Mouse (Mus musculus) kidney, embryonic 15.5 days (tissue): ENCODE data around the gene Cenpc1. TPM values are rescaled to one million over a fixed set of nuclear protein-coding genes. Genes with fewer than 3 reads are reported as not detected.

Source experiments
- ATAC-seq: fragments of 200-750 bp; cut with Nextera tagmentation; replicated peaks from 2 replicates; pipeline ENCODE4 v1.8.0; 2017; ENCODE audit warnings: moderate TSS enrichment; ENCODE audit not compliant: low FRiP score
- H3K27ac ChIP-seq: fragments of 300-500 bp; sonication (generic); 2 replicates; pipeline ENCODE4 v1.5.1; 2015; ENCODE audit warnings: mild to moderate bottlenecking, inconsistent platforms
- H3K27me3 ChIP-seq: fragments of 300-500 bp; sonication (generic); 2 replicates; pipeline ENCODE4 v1.6.1; 2015; ENCODE audit warnings: inconsistent platforms
- H3K36me3 ChIP-seq: fragments of 300-500 bp; sonication (generic); 2 replicates; pipeline ENCODE4 v1.6.1; 2015; ENCODE audit warnings: inconsistent platforms
- H3K4me1 ChIP-seq: fragments of 300-500 bp; sonication (generic); 2 replicates; pipeline ENCODE4 v1.6.1; 2015; ENCODE audit warnings: inconsistent platforms
- H3K4me2 ChIP-seq: fragments of 300-500 bp; sonication (generic); 2 replicates; pipeline ENCODE4 v1.6.1; 2015; ENCODE audit warnings: moderate library complexity, mild to moderate bottlenecking, inconsistent platforms
- H3K4me3 ChIP-seq: fragments of 300-500 bp; sonication (generic); replicated peaks from 2 replicates; pipeline ENCODE4 v1.5.1; 2015; ENCODE audit warnings: mild to moderate bottlenecking, inconsistent platforms
- H3K9ac ChIP-seq: fragments of 300-500 bp; sonication (generic); 2 replicates; pipeline ENCODE4 v1.6.1; 2015; ENCODE audit warnings: mild to moderate bottlenecking, inconsistent platforms
- H3K9me3 ChIP-seq: fragments of 300-500 bp; sonication (generic); replicated peaks from 2 replicates; pipeline ENCODE4 v1.6.1; 2016; ENCODE audit warnings: inconsistent platforms
- WGBS: fragments of 180-500 bp; shearing (Covaris S2); methylation state at CpG from one replicate; pipeline ENCODE4 v1.1.7; 2015; ENCODE audit warnings: mixed read lengths; 5-methylcytosine and 5-hydroxymethylcytosine counted together
- polyA plus RNA-seq: library from polyadenylated mRNA; unstranded; fragments of >200 nt; fragmentation: Nextera tagmentation; extraction: Ambion mirVana; gene quantifications from 2 replicates; pipeline ENCODE4 v1.2.1, GENCODE M21; 2015

Cenpc1 gene
- polyA plus RNA-seq, 1 experiment from 2014 or later, result 35.4 TPM

DNA sequence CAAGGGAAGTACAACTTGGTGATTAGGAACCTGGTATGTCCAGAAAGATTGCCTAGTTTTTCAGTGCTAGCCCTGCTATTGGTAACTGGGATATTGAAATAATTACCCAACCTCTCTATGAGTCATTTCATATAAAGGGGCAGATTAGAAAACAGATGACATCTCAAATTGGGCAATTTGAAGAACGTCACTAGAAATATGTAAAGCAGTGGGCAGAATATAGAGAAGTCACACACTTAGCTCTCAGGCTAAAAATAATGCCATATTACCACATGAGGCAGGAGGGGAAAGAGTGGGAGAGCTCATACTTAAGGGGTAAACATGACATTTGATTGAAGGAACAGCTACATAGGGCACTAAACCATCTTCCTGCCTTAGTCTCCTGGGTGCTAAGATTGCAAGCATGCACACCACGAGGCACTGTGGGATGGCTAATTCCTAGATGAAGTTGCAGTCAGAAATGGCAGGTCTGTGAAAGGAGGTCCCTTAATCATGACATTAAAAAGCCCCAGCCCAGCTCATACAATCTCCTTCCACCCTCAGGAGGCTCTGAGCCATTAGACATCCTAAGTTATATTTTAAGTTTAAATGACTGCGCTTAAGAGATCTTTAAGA lies 13.4 kb upstream of the Cenpc1 start:
- ATAC-seq, result no peak
- Histone ChIP-seq H3K4me1 (no peaks in the 10 kb centered on the region), H3K27ac (no peak overlapping the region), H3K4me2 (no peak overlapping the region), H3K9me3 (no peaks in the 10 kb centered on the region), H3K4me3 (no peak overlapping the region), H3K27me3 (no peaks in the 10 kb centered on the region), H3K9ac (no peak overlapping the region), H3K36me3 (no peaks in the 10 kb centered on the region)
- WGBS, result 86% methylated on average over 3 of the region's 3 CpGs

GRCm38 (mm10) chr5:86072756-86073386 lies 7.5 kb upstream of the Cenpc1 start:
- no peak overlapping the region for H3K4me2 ChIP-seq
- H3K9me3 ChIP-seq, result no peaks in the 10 kb centered on the region
- H3K4me3 ChIP-seq, result no peak overlapping the region
- 85% methylated on average over 4 of the region's 4 CpGs for WGBS
- no peak overlapping the region for H3K27ac ChIP-seq
- H3K27me3 ChIP-seq, result no peaks in the 10 kb centered on the region
- H3K9ac ChIP-seq, result no peak overlapping the region
- ATAC-seq, result no peak
- H3K36me3 ChIP-seq, result no peaks in the 10 kb centered on the region
- no peaks in the 10 kb centered on the region for H3K4me1 ChIP-seq

DNA sequence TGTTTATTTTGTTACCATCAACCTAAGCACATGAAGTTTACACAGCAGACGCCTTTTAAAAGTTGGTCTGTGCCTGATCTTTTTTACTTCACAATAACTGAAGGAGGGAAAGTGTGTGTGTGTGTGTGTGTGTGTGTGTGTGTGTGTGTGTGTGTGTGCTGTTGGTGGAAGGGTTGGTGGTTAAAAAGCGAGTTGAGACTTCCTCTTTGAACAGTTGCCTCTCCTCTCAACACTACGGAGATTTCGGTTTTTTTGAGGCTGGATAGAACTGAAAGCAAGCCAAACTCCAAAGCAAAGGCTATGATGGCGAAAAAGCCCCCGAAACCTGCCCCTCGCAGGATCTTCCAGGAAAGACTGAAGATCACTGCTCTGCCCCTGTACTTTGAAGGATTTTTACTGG lies 6.2 kb upstream of the Cenpc1 start, which contains the start of gene Stap1:
Gene Stap1, plus strand, starts transcription at position 209 of the 400 bp plus-strand sequence.
- no peak for ATAC-seq
- no peaks in the 10 kb centered on the region for H3K36me3 ChIP-seq
- H3K9me3 ChIP-seq, result no peaks in the 10 kb centered on the region
- no peak within 1 kb of the TSS for H3K9ac ChIP-seq
- 74% methylated on average over 7 of the region's 7 CpGs for WGBS
- H3K27ac ChIP-seq, result no peak within 1 kb of the TSS
- H3K27me3 ChIP-seq, result no peaks in the 10 kb centered on the region
- H3K4me1 ChIP-seq, result no peaks in the 10 kb centered on the region
- H3K4me3 ChIP-seq, result no peak within 1 kb of the TSS
- H3K4me2 ChIP-seq, result no peak within 1 kb of the TSS

GRCm38 (mm10) chr5:86069121-86069520 lies 3.7 kb upstream of the Cenpc1 start:
- Histone ChIP-seq H3K4me3 (no peak overlapping the region), H3K9ac (no peak overlapping the region), H3K9me3 (no peaks in the 10 kb centered on the region), H3K4me1 (0 out of 2 replicates have a peak, but pooled peaks cover 8% of the 10 kb centered on the region), H3K27me3 (no peaks in the 10 kb centered on the region), H3K27ac (no peak overlapping the region), H3K4me2 (no peak overlapping the region), H3K36me3 (no peaks in the 10 kb centered on the region)
- WGBS, result 73% methylated on average over 6 of the region's 6 CpGs
- no peak for ATAC-seq

DNA sequence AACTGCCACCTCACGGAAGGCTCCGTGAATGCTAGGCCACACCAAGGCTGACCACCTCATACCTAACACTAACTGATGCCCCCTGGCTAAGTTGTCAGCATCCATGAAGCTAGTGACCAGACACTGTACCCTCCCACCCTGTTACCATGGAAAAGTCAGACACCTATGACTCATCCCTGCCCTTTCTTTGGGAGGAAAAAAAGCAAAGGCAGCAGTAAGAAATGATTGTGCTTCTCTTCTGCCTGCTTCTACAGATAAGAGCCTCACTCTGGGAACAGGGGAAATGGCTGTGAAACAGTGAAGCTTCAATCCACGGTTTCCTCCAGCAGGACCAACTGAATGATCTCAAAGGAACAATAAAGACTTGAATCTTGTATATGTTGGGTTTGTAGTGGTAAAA lies 3.1 kb upstream of the Cenpc1 start:
- H3K9me3 ChIP-seq, result no peaks in the 10 kb centered on the region
- H3K27me3 ChIP-seq, result no peaks in the 10 kb centered on the region
- H3K27ac ChIP-seq, result no peak overlapping the region
- H3K4me3 ChIP-seq, result no peak overlapping the region
- no peaks in the 10 kb centered on the region for H3K36me3 ChIP-seq
- ATAC-seq, result no peak
- 0 out of 2 replicates have a peak, but pooled peaks cover 15% of the 10 kb centered on the region for H3K4me1 ChIP-seq
- H3K9ac ChIP-seq, result no peak overlapping the region
- no peak overlapping the region for H3K4me2 ChIP-seq
- 73% methylated on average over 3 of the region's 3 CpGs for WGBS

GRCm38 (mm10) chr5:86066551-86066929 lies 1.2 kb upstream of the Cenpc1 start:
- H3K9ac ChIP-seq, result peak overlapping the region; percentile 44
- H3K27ac ChIP-seq, result peak overlapping the region; percentile 89
- H3K4me2 ChIP-seq, result peak overlapping the region; percentile 83
- no peaks in the 10 kb centered on the region for H3K36me3 ChIP-seq
- no peaks in the 10 kb centered on the region for H3K27me3 ChIP-seq
- peak; percentile 55 for ATAC-seq
- under 1% methylated on average over 17 of the region's 17 CpGs for WGBS
- no peaks in the 10 kb centered on the region for H3K9me3 ChIP-seq
- H3K4me3 ChIP-seq, result peak overlapping the region; percentile 81
- H3K4me1 ChIP-seq, result 0 out of 2 replicates have a peak, but pooled peaks cover 17% of the 10 kb centered on the region

- peak; percentile 67 for ATAC-seq
- peak overlapping the region; percentile 89 for H3K27ac ChIP-seq
- no peaks in the 10 kb centered on the region for H3K27me3 ChIP-seq
- H3K4me1 ChIP-seq, result 0 out of 2 replicates have a peak, but pooled peaks cover 17% of the 10 kb centered on the region
- H3K4me3 ChIP-seq, result peak overlapping the region; percentile 81
- peak overlapping the region; percentile 83 for H3K4me2 ChIP-seq
- 1% methylated on average over 17 of the region's 17 CpGs for WGBS
- H3K36me3 ChIP-seq, result no peaks in the 10 kb centered on the region
- H3K9ac ChIP-seq, result peak overlapping the region; percentile 44
- H3K9me3 ChIP-seq, result no peaks in the 10 kb centered on the region
Observed at GRCm38 (mm10) chr5:86065876-86066550, 630 bp upstream of the Cenpc1 start.

DNA sequence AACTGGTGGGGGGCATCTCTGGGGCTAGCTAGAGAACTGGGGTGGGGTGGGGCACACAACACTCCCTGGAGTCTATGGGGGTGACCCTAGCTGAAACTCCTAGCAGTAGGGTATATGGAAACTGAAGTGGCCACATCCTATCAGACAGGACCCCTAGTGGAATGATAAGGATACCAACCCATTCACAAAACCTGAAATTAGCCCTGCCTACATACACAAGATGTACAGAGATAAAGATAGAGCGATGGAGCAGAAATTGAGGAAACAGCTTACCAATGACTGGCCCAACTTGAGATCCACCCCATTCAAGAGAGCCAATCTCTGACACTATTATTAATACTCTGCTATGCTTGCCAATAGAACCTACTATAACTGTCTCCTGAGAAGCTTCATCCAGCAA lies 1.9 kb downstream of the Cenpc1 start:
- no peaks in the 10 kb centered on the region for H3K9me3 ChIP-seq
- peak overlapping the region; percentile 81; the same call in 1 of the 2 replicates for H3K4me3 ChIP-seq
- peak overlapping the region; percentile 83 for H3K4me2 ChIP-seq
- WGBS, result 100% methylated on average over 1 of the region's 1 CpGs
- H3K9ac ChIP-seq, result no peak overlapping the region
- ATAC-seq, result no peak
- no peak overlapping the region for H3K27ac ChIP-seq
- 0 out of 2 replicates have a peak, but pooled peaks cover 17% of the 10 kb centered on the region for H3K4me1 ChIP-seq
- H3K36me3 ChIP-seq, result peaks cover 4% of the 10 kb centered on the region; the same call in 1 of the 2 replicates
- H3K27me3 ChIP-seq, result no peaks in the 10 kb centered on the region

- Histone ChIP-seq H3K9me3 (no peaks in the 10 kb centered on the region), H3K4me2 (no peak overlapping the region), H3K4me1 (no peaks in the 10 kb centered on the region), H3K9ac (no peak overlapping the region), H3K27me3 (no peaks in the 10 kb centered on the region), H3K4me3 (no peak overlapping the region), H3K36me3 (peaks cover 60% of the 10 kb centered on the region), H3K27ac (no peak overlapping the region)
- WGBS, result 77% methylated on average over 2 of the region's 2 CpGs
- ATAC-seq, result no peak
Observed at GRCm38 (mm10) chr5:86029820-86030219, 35.6 kb downstream of the Cenpc1 start.

- 90% methylated on average over 6 of the region's 6 CpGs for WGBS
- H3K4me3 ChIP-seq, result no peak overlapping the region
- H3K27me3 ChIP-seq, result no peaks in the 10 kb centered on the region
- H3K4me1 ChIP-seq, result no peaks in the 10 kb centered on the region
- no peaks in the 10 kb centered on the region for H3K9me3 ChIP-seq
- H3K36me3 ChIP-seq, result no peaks in the 10 kb centered on the region
- no peak overlapping the region for H3K27ac ChIP-seq
- no peak overlapping the region for H3K9ac ChIP-seq
- ATAC-seq, result no peak
- H3K4me2 ChIP-seq, result no peak overlapping the region
Observed at GRCm38 (mm10) chr5:85996545-85997510, 68.6 kb downstream of the Cenpc1 start.

DNA sequence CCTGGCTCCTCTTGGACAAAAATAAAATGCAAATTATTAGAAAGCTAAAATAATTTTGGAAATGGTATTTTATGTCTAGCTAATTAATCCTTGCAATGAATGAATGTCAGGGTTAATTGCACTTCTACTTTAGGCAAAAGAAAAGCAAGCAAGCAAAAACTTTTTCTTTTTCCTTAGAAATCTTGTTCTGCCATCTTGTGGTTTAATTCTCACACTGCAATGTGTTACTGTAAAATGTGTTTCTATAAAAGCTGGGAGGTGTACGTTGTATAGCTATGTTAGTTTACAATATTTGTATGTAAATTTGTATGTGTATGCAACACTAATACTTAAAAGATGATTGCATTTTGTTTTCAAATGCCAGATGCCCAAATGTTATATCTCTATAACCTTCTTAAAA lies 70.8 kb downstream of the Cenpc1 start:
- Histone ChIP-seq H3K36me3 (no peaks in the 10 kb centered on the region), H3K4me3 (no peak overlapping the region), H3K27ac (no peak overlapping the region), H3K9ac (no peak overlapping the region), H3K4me2 (no peak overlapping the region), H3K27me3 (no peaks in the 10 kb centered on the region), H3K4me1 (no peaks in the 10 kb centered on the region), H3K9me3 (no peaks in the 10 kb centered on the region)
- 59% methylated on average over 1 of the region's 1 CpGs for WGBS
- ATAC-seq, result no peak
